Mouse (Mus musculus): ENCODE data around the gene Npy4r.

The Npy4r gene

DNA sequence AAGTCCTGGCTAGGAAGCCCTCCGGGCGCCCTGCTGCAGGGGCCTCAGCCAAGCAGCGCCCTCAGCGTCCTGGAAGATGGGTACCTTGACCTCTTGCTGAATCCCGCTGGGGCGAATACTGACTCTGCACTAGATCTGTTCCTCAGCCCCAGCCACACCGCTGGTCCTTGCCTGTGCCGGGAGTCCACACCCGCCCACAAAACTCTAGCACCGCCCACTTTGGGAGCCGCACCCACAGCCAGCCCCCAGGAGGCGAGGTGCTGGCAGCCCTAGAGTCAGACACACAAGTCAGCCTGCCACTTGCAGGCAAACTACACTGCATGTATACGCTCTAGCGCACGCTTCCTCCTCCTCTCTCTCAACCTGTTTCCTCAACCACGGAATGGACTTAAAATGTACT is at the start of gene Npy4r:
TSS of gene Npy4r (minus strand) at position 148 of the 400 bp plus-strand sequence.
- DNase-seq (ENCODE audit: low read depth, low spot score) = no peak

GRCm38 (mm10) chr14:34201231-34202035 is 49.1 kb upstream of the Npy4r start, which contains the start of gene Gprin2:
Gprin2 (minus strand) TSS chr14:34201653.
- DNase-seq (ENCODE audit: low read depth, low spot score) = no peak

DNA sequence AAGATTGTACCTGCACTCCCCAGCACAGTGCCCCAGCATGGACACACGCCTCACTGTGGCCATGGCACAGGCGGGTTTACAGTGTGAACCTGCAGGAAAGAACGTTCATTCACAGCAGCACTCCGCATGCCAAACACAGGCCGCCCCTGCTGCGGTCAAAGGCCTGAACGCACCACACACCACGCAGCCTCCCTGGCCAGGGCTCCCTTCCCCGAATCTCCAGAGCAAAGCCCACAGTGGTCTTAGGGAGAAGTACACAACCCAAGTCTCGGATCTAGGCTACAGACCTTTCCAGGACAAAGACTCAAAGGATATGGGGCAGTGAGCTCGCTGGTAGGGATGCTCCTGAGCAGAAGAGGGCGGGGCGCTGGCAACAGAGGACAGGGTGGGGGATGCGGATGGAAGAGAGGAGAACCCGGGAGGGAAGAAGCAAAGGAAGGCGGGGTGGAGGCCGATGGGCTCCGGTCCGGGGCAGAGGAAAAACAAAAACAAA is 48.5 kb upstream of the Npy4r start:
- no peak for DNase-seq (ENCODE audit: low read depth, low spot score)

- DNase-seq (ENCODE audit: low read depth, low spot score) = no peak
These were observed 44.4 kb upstream of the Npy4r start for GRCm38 (mm10) chr14:34196706-34197105.

GRCm38 (mm10) chr14:34195466-34195865 is 43.2 kb upstream of the Npy4r start:
- DNase-seq (ENCODE audit: low read depth, low spot score) = no peak

GRCm38 (mm10) chr14:34193879-34194278 is 41.6 kb upstream of the Npy4r start:
- DNase-seq (ENCODE audit: low read depth, low spot score) = no peak

DNA sequence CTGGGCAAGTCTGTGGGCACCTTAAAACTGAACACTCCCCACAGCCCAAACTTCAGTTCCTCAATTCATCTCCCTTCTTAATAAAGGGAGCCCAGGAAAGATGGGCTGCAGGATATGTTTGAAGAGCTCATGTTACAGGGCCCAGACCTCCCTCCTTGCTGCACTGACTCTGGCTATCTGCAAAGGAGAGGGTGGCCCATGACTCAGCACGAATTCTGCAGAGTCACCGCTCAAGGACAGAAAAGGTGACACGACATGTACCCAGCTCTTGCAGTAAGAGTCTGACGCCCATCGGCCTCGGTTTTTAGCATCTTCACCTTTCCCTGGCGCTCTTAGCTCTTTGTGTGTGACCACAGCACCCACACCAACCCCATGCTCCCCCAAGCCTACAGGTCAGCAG is 38.1 kb upstream of the Npy4r start:
- DNase-seq (ENCODE audit: low read depth, low spot score) = peak; percentile 11

DNA sequence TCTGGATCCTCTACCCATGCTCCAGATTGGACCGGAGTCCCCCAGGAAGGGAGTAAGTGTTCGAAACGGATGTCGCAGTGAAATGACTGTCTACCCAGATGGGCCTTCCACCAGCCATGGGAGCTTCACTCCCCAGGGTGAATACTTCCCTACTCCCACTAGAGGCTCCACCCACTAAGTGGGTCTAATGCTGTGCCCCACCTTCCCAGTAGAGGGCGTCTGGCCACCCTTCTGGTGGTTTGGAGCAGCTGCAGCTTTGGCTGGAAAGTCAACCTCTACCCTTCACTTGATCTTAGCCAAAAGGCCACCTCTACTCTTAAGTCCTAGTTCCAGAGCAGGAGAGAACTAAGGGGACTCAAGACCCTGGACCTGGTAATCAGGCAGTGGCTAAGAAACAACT is 36.3 kb upstream of the Npy4r start:
- DNase-seq (ENCODE audit: low read depth, low spot score) = peak; percentile 30

GRCm38 (mm10) chr14:34183101-34183500 is 30.8 kb upstream of the Npy4r start:
- no peak for DNase-seq (ENCODE audit: low read depth, low spot score)

- DNase-seq (ENCODE audit: low read depth, low spot score) = no peak
These were observed 27.1 kb upstream of the Npy4r start for GRCm38 (mm10) chr14:34179351-34179750.

- DNase-seq (ENCODE audit: low read depth, low spot score) = no peak
These were observed 18.8 kb upstream of the Npy4r start for GRCm38 (mm10) chr14:34171107-34171506.

- DNase-seq (ENCODE audit: low read depth, low spot score) = no peak
These were observed 3.5 kb upstream of the Npy4r start for GRCm38 (mm10) chr14:34155752-34156151.

- peak; percentile 77 for DNase-seq (ENCODE audit: low read depth, low spot score)
These were observed 2.5 kb upstream of the Npy4r start for GRCm38 (mm10) chr14:34154601-34155337.

DNA sequence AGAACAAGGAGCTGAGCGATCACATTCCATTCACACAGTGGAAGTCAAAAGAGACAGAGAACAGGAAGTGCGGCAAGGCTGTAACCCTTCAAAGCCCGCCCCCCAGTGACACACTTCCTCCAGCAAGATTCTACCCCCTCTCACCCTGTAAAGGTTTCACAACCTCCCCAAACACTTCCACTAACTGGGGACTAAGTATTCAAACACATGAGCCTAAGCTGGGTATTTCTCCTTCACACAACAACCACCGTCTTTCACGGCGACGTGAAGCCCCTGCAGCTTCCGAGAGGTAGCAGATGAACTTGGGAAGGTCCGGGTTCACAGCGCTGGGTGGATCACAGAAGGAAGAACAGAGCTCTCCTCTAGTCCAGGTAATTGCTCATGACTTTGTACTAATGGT is 9.4 kb downstream of the Npy4r start:
- peak; percentile 64 for DNase-seq (ENCODE audit: low read depth, low spot score)

DNA sequence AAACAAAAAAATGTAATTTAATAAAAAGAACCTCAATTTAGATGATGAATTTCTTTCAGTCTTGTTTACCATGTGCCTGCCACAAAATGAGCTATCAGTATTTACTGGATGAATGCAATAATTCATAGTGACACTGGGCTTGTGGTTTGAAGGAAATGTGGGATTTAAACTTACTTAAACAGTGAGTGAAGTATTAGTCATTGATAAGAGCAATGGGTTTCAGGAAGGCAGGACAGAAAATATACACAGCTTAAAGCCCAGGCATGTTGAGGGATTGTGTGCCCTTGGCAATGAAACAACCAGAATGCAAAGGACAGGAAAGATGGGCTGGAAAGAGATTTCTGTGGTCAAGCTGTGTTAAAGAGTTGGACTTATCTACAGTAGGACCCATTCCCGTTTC is 10.0 kb downstream of the Npy4r start:
- DNase-seq (ENCODE audit: low read depth, low spot score) = peak; percentile 68

GRCm38 (mm10) chr14:34139671-34140664 is 12.3 kb downstream of the Npy4r start:
- DNase-seq (ENCODE audit: low read depth, low spot score) = no peak

DNA sequence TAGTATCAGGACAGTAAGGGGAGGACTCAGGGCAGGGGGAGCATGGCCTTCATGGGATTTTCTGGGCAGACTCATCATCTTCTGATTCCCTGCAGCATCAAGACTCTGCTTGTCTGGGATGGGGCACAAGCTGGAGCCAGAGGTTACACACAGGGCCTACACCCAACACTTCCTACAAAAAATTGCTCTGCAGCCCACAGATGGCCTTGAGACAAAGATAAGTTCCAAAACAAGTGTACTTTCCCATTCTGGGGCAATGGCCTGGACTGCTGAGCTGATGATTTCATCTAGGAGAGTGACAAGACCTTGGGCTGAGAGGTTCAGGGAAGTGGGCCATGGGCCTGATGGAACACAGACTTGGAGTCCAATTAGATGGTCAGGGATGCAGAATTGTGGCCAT is 16.9 kb downstream of the Npy4r start:
- DNase-seq (ENCODE audit: low read depth, low spot score) = no peak

GRCm38 (mm10) chr14:34131216-34131615 is 21.1 kb downstream of the Npy4r start:
- DNase-seq (ENCODE audit: low read depth, low spot score) = no peak

- no peak for DNase-seq (ENCODE audit: low read depth, low spot score)
These were observed 30.6 kb downstream of the Npy4r start for GRCm38 (mm10) chr14:34121691-34122090.

- DNase-seq (ENCODE audit: low read depth, low spot score) = no peak
These were observed 31.4 kb downstream of the Npy4r start for GRCm38 (mm10) chr14:34120923-34121351.

All from 3T3-L1 (cell line).